Mouse (Mus musculus): Measurements from ENCODE around the gene Slc7a6.

- TF ChIP-seq CTCF (IDR thresholded peaks at IDR 0.05; ENCODE audit: control insufficient read depth, insufficient read depth, insufficient read length) (no peak), MYOG (IDR thresholded peaks at IDR 0.05; ENCODE audit: control insufficient read depth, extremely low read depth, insufficient read length) (no peak), CEBPB (IDR thresholded peaks at IDR 0.05; ENCODE audit: low read depth) (no peak), USF1 (IDR thresholded peaks at IDR 0.05; ENCODE audit: low read depth) (no peak), FOSL1 (IDR thresholded peaks at IDR 0.05; ENCODE audit: insufficient read depth, low read length, poor library complexity, severe bottlenecking) (no peak), MAX (IDR thresholded peaks at IDR 0.05) (no peak), MYOD1 (IDR thresholded peaks at IDR 0.05; ENCODE audit: control insufficient read depth, insufficient read length, low read depth) (no peak)
These were observed 18.0 kb upstream of the Slc7a6 start for GRCm38 (mm10) chr8:106150653-106151000.

Data from C2C12 (cell line).